Mouse (Mus musculus) layer of hippocampus, adult 2 months (tissue): ENCODE data around the gene Zfp526. TPM values are rescaled to one million over a fixed set of nuclear protein-coding genes. Genes with fewer than 3 reads are reported as not detected.

Source experiments
- DNase-seq, 2 experiments: peaks; one replicate each; pipeline ENCODE4 v3.0.0; 2022; ENCODE audit warnings: low spot score in 2 of 2
- H3K27ac ChIP-seq: fragments of 200-600 bp; 2 replicates; pipeline ENCODE4 v1.8.1; 2022
- H3K4me3 ChIP-seq: fragments of 200-600 bp; 2 replicates; pipeline ENCODE4 v1.8.1; 2022; ENCODE audit warnings: mild to moderate bottlenecking
- CTCF ChIP-seq: fragments of 200-600 bp; conservative IDR thresholded peaks from 2 replicates; pipeline ENCODE4 v1.8.1; 2022; ENCODE audit warnings: antibody characterized with exemption, mild to moderate bottlenecking, moderate library complexity
- total RNA-seq, 2 experiments: library from RNA; stranded (reverse); gene quantifications; 2 replicates each; pipeline ENCODE4 v1.2.3; 2021

Zfp526 gene
- total RNA-seq, 2 experiments from 2014 or later = 10.5 to 12.7 TPM

- no peak for DNase-seq
- Histone ChIP-seq H3K4me3 (no peak overlapping the region), H3K27ac (no peak overlapping the region)
- TF ChIP-seq CTCF = no peak
Measured at GRCm38 (mm10) chr7:25217653-25218395, 3.4 kb upstream of the Zfp526 start.

GRCm38 (mm10) chr7:25218705-25219415, 2.4 kb upstream of the Zfp526 start:
- peak; percentile 40 for TF ChIP-seq CTCF
- peak overlapping the region; percentile 93 for H3K27ac ChIP-seq
- peak in 1 of 2 experiments; percentile 44 for DNase-seq
- H3K4me3 ChIP-seq = peak overlapping the region; percentile 99

GRCm38 (mm10) chr7:25219416-25219750, 1.8 kb upstream of the Zfp526 start:
- no peak for DNase-seq
- Histone ChIP-seq H3K27ac (peak overlapping the region; percentile 93), H3K4me3 (peak overlapping the region; percentile 99)
- no peak for TF ChIP-seq CTCF

GRCm38 (mm10) chr7:25219756-25220456, 1.3 kb upstream of the Zfp526 start:
- Histone ChIP-seq H3K27ac (peak overlapping the region; percentile 93), H3K4me3 (peak overlapping the region; percentile 99)
- peak; percentile 94 to 97 for DNase-seq
- TF ChIP-seq CTCF = no peak

GRCm38 (mm10) chr7:25220457-25221101, 646 bp upstream of the Zfp526 start, which contains the start of gene Dedd2:
Gene Dedd2, minus strand, starts transcription at chr7:25220615.
- TF ChIP-seq CTCF = no peak
- DNase-seq = no peak
- Histone ChIP-seq H3K27ac (peak within 1 kb of the TSS; percentile 93), H3K4me3 (peak within 1 kb of the TSS; percentile 99)

- TF ChIP-seq CTCF = no peak
- DNase-seq = no peak
- Histone ChIP-seq H3K27ac (no peak overlapping the region), H3K4me3 (peak overlapping the region; percentile 94; the same call in 1 of the 2 replicates)
Measured at GRCm38 (mm10) chr7:25222275-25222967, 1.2 kb downstream of the Zfp526 start.

- H3K27ac ChIP-seq = peak overlapping the region; percentile 76
- TF ChIP-seq CTCF = no peak
- DNase-seq = no peak
- no peak overlapping the region for H3K4me3 ChIP-seq
Measured at GRCm38 (mm10) chr7:25227523-25228300, 6.5 kb downstream of the Zfp526 start.

- no peak for TF ChIP-seq CTCF
- no peak overlapping the region for H3K4me3 ChIP-seq
- H3K27ac ChIP-seq = no peak overlapping the region
- DNase-seq = no peak
Measured at GRCm38 (mm10) chr7:25230690-25231285, 9.6 kb downstream of the Zfp526 start.

- H3K4me3 ChIP-seq = no peak overlapping the region
- TF ChIP-seq CTCF = peak; percentile 42
- no peak for DNase-seq
- H3K27ac ChIP-seq = no peak overlapping the region
Measured at GRCm38 (mm10) chr7:25232101-25232648, 10.9 kb downstream of the Zfp526 start.

GRCm38 (mm10) chr7:25233061-25233460, 11.8 kb downstream of the Zfp526 start:
- Histone ChIP-seq H3K27ac (no peak overlapping the region), H3K4me3 (no peak overlapping the region)
- no peak for TF ChIP-seq CTCF
- DNase-seq = no peak

GRCm38 (mm10) chr7:25235526-25235925, 14.3 kb downstream of the Zfp526 start:
- Histone ChIP-seq H3K4me3 (no peak overlapping the region), H3K27ac (no peak overlapping the region)
- no peak for TF ChIP-seq CTCF
- DNase-seq = no peak
